Mouse (Mus musculus) lung, adult 2 months (tissue): Measurements from ENCODE around the gene Dennd5b. TPM values are rescaled to one million over a fixed set of nuclear protein-coding genes. Genes with fewer than 3 reads are reported as not detected.
A peak's percentile ranks its signal among the peaks of the same experiment; 100 is the strongest.

Experiments
- DNase-seq: peaks from one replicate; pipeline ENCODE4 v3.0.0; 2022
- H3K4me1 ChIP-seq: fragments of 200-500 bp; 2 replicates; pipeline ENCODE4 v1.6.1; 2011; ENCODE audit warnings: low read length; ENCODE audit not compliant: control insufficient read depth, insufficient read depth
- H3K4me3 ChIP-seq: fragments of 200-500 bp; replicated peaks from 2 replicates; pipeline ENCODE3; 2011; ENCODE audit warnings: low read depth, mild to moderate bottlenecking, control low read depth, low read length; ENCODE audit errors: extremely low read depth
- CTCF ChIP-seq: fragments of 200-500 bp; IDR thresholded peaks from 2 replicates; pipeline ENCODE4 v1.5.1; 2011; ENCODE audit warnings: mild to moderate bottlenecking, low read length, control low read depth; ENCODE audit not compliant: insufficient read depth
- POLR2A ChIP-seq: fragments of 200-500 bp; IDR thresholded peaks from 2 replicates; pipeline ENCODE4 v1.6.1; 2011; ENCODE audit warnings: low read depth, mild to moderate bottlenecking, control low read depth, low read length, borderline replicate concordance; ENCODE audit errors: extremely low read depth
- WGBS: fragments of 180-500 bp; shearing (Covaris S2); methylation state at CpG from one replicate; pipeline ENCODE4 v1.1.7; 2018; 5-methylcytosine and 5-hydroxymethylcytosine counted together
- polyA plus RNA-seq: library from polyadenylated mRNA; depleted of rRNA; stranded (reverse); fragments of >200 nt; gene quantifications from 2 replicates; pipeline ENCODE4 v1.2.3, GENCODE M21; 2012; rRNA removed

Dennd5b gene
- polyA plus RNA-seq, result 4.8 and 10.8 TPM in 2 replicates

GRCm38 (mm10) chr6:149101076-149101942, at the start of gene Dennd5b:
Gene Dennd5b (minus strand): TSS chr6:149101680.
- peak; percentile 72 for DNase-seq
- Histone ChIP-seq H3K4me3 (peak within 1 kb of the TSS; percentile 96), H3K4me1 (peaks cover 2% of the 10 kb centered on the region; the same call in 1 of the 2 replicates)
- TF ChIP-seq CTCF, result no peak
- TF ChIP-seq POLR2A, result peak; percentile 52; the same call in 1 of the 2 replicates
- WGBS, result under 1% methylated on average over 124 of the region's 124 CpGs

- 55% methylated on average over 7 of the region's 7 CpGs for WGBS
- DNase-seq, result no peak
- H3K4me3 ChIP-seq, result no peak overlapping the region
- no peak for TF ChIP-seq POLR2A
- peaks cover 2% of the 10 kb centered on the region for H3K4me1 ChIP-seq
These were observed 47.2 kb upstream of the Dennd5b start for GRCm38 (mm10) chr6:149148436-149149229.

- WGBS, result 73% methylated on average over 1 of the region's 1 CpGs
These were observed 43.7 kb upstream of the Dennd5b start for GRCm38 (mm10) chr6:149145143-149145542.

GRCm38 (mm10) chr6:149141393-149142173, 40.1 kb upstream of the Dennd5b start:
- Histone ChIP-seq H3K4me3 (peak overlapping the region; percentile 69), H3K4me1 (peaks cover 6% of the 10 kb centered on the region)
- TF ChIP-seq CTCF (no peak), POLR2A (peak; percentile 76; the same call in 1 of the 2 replicates)
- WGBS, result 1% methylated on average over 36 of the region's 36 CpGs
- DNase-seq, result peak; percentile 81

More at GRCm38 (mm10) chr6:149145143-149145542, 43.7 kb upstream of the Dennd5b start:
- TF ChIP-seq POLR2A, result no peak
- no peak for TF ChIP-seq CTCF
- Histone ChIP-seq H3K4me3 (no peak overlapping the region), H3K4me1 (peaks cover 6% of the 10 kb centered on the region)
- DNase-seq, result no peak

GRCm38 (mm10) chr6:149139471-149139870, 38.0 kb upstream of the Dennd5b start, which contains the start of gene Etfbkmt:
Gene Etfbkmt (plus strand): TSS chr6:149139849.
- 75% methylated on average over 1 of the region's 1 CpGs for WGBS
- TF ChIP-seq POLR2A, result no peak
- no peak for TF ChIP-seq CTCF
- Histone ChIP-seq H3K4me1 (peaks cover 5% of the 10 kb centered on the region), H3K4me3 (no peak within 1 kb of the TSS)
- no peak for DNase-seq

- WGBS, result 86% methylated on average over 3 of the region's 3 CpGs
- TF ChIP-seq POLR2A, result no peak
- TF ChIP-seq CTCF, result no peak
- H3K4me1 ChIP-seq, result peaks cover 4% of the 10 kb centered on the region
- DNase-seq, result no peak
- H3K4me3 ChIP-seq, result no peak overlapping the region
These were observed 37.5 kb upstream of the Dennd5b start for GRCm38 (mm10) chr6:149139011-149139410.

GRCm38 (mm10) chr6:149137936-149138335, 36.5 kb upstream of the Dennd5b start:
- WGBS, result 58% methylated on average over 2 of the region's 2 CpGs
- no peak for DNase-seq
- no peak overlapping the region for H3K4me3 ChIP-seq
- peaks cover 3% of the 10 kb centered on the region for H3K4me1 ChIP-seq
- TF ChIP-seq CTCF (no peak), POLR2A (no peak)

GRCm38 (mm10) chr6:149135631-149136030, 34.2 kb upstream of the Dennd5b start:
- 68% methylated on average over 6 of the region's 6 CpGs for WGBS

GRCm38 (mm10) chr6:149134391-149135150, 33.1 kb upstream of the Dennd5b start:
- TF ChIP-seq CTCF, result no peak
- 46% methylated on average over 5 of the region's 5 CpGs for WGBS
- no peak for DNase-seq
- Histone ChIP-seq H3K4me3 (no peak overlapping the region), H3K4me1 (peaks cover 4% of the 10 kb centered on the region; the same call in 1 of the 2 replicates)

More at GRCm38 (mm10) chr6:149135631-149136030, 34.2 kb upstream of the Dennd5b start:
- Histone ChIP-seq H3K4me3 (no peak overlapping the region), H3K4me1 (peaks cover 4% of the 10 kb centered on the region; the same call in 1 of the 2 replicates)
- no peak for TF ChIP-seq CTCF
- TF ChIP-seq POLR2A, result no peak
- DNase-seq, result no peak
